Mouse (Mus musculus) frontal cortex, adult 2 months (tissue): ENCODE measurements at regions not wholly inside any gene's neighbourhood (a gene's known extent, or its start where the extent isn't known, plus 50 kb on each side); places are given as distances from the start of the nearest gene placed in this dataset.
A peak's percentile ranks its signal among the peaks of the same experiment; 100 is the strongest.

Source experiments
- DNase-seq, 2 experiments: peaks; one replicate each; pipeline ENCODE4 v3.0.0; 2022; ENCODE audit warnings: low spot score in 1 of 2; ENCODE audit errors: extremely low spot score in 1 of 2

DNA sequence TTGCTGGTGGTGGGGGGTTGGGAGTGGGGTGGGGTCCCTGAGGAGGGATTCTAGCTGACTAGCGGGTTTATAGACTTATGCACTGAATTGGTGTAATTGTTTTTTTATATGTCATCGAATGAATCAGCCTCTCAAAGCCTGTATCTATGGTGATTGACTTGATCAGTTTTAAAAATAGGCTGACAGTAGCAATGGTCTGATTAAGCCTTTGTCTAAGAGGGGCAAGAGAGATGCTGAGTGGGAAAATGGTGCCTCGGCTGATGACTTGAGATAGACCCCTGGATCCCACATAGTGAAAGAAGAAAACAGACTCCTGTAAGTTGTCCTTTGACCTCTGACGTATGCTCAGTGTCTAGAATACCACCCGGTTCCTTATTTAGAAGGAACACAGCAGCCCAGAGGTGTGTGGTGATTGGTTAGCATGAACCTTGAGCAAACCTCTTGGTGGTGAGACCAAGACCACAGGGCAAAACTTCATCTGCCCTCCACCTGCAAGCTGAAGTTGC is 312.7 kb upstream of the Klf3 start:
- no peak for DNase-seq

DNA sequence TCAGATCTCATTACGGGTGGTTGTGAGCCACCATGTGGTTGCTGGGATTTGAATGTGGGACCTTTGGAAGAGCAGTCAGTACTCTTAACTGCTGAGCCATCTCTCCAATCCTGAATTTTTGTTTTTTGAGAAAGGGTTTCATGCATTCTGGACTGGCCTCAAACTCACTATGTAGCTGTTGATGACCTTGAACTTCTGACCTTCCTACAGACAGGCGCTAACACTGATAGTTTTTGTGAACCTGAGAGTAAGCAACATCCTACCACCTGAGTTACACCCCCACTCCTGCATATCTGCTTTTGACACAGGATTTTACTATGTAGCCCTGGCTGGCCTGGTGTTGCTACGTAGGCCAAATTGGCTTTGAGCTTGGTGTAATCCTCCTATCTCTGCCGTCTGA is 308.8 kb upstream of the Klf3 start:
- DNase-seq, result no peak

DNA sequence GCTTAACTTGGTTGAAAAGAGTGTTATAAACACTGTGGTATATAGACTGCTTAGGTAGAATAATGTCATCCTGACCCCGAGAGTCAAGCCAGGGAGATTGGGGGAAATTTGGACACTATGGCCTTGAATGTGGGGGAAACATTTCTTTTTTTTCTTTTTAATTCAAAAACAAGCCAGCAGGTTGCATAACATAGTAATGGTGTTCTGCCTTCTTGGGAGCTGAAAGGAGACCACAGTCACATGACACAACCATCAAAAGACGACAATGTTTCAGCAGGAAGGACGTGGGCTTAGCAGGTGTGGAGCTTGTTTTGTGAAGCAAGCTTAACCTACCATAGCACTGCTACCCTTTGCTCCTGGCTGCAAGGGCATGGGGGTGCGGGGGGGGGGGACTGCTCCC is 306.3 kb upstream of the Klf3 start:
- no peak for DNase-seq

DNA sequence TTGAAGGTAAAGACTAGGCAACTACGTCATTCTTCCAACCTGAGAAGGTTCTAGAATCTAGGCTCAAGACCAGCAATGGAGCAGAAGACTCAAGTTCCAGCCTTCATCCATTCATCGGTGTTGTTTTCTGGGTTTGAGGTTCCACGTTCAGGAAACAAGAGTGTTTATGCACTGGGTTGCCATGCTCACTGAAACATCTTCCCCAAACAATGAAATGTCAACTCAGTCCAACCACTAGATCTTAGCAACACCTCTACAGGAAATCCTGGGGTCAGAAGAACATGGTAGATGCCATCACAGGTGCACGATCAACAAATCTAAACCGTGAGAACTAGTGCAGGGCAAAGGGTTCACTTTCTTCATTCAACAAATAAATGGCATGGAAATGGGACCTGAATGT is 304.8 kb upstream of the Klf3 start:
- DNase-seq, result no peak

DNA sequence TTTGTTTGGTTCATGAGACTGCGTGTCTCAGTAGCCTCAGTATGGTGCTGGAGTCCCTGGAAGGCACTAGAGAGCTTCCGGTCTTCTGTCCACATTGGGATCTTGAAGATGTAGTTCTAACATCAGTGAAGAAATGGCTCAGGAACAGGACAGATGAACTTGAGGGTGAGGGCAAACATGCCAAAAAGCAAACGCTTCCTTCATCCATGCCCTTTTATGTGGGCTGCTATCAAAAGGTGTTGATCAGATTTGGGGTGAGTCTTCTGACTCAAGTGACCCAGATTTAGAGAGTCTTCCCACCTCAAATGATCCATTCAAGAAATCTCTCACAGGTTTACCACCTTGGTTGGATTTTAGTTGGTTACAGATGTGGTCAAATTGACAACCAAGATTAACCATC is 304.1 kb upstream of the Klf3 start:
- no peak for DNase-seq

DNA sequence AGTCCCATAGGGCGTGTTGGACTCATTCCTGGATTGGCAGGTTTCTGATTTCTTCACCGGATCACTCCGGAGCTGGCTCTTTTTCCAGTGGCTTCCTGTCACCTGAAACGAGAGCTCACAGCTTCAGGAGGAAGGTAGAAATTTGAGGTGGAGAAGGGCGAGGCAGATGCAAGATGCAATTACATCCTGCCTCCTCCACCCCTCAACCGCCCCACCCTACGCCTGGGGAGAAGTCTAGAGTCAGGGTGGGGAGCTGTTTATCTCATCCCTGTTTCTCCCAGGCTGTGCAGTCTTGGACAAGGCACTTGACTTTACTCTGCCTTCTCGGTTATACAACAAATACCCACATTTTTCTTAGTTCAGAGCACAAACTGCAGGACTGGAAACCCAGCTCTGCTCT is 302.8 kb upstream of the Klf3 start:
- no peak for DNase-seq

DNA sequence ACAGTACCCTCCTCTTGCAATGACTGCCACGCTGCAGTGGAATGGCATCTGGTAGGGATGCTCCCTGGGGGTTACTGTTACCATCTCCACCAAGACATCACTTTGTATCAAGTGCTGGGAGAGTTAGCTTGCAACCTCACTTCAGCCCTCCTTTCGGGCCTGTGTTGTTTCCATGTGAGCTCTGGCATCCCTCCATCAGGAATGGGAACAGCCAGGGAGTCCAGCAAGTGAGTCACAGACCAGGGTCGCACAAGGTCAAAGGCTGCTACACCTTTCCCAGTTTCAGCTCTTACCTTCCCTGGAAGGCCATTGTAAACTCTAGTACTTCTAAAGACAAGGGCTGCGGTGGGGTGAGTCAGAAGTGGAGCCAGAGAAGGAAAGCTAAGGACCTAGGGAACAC is 302.3 kb upstream of the Klf3 start:
- DNase-seq, result no peak

DNA sequence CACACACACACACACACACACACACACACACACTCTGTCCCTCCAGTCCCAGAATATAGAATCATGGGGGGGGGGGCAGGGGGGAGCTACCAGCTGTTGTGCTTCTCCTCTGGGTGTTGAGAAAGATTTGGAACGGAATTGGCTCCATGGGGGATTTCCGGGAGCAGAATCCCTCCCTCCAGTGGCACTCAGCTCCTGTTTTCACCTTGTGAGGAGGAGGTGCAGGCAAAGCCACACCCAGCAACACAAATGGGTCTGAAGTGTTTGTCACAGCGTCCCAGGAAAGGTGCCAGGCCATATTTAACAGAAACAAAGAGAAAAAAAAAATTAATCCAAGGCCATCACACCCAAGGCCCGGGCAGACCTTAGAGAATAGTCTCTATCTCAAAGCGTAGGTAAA is 301.4 kb upstream of the Klf3 start:
- DNase-seq, result no peak

DNA sequence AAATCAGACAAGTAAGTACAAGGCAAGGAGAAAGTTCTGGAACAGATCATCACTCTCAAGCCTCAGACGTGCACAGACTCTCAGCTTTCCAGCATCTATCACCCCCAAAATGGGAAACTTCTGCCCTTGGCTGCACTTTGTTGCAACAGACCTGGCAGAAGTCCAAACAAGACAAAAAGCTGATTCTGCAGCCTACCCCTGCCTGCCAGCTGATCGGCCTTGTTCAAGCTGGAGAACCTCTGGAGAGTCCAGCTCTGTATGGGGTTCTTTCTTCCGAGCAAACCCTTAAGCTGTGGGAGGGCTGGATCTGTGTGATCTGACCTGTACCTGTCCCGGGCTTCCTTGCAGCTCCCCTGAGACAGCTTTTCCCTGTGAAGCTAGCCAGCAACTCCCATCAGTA is 299.7 kb upstream of the Klf3 start:
- DNase-seq, result peak in 1 of 2 experiments; percentile 49

DNA sequence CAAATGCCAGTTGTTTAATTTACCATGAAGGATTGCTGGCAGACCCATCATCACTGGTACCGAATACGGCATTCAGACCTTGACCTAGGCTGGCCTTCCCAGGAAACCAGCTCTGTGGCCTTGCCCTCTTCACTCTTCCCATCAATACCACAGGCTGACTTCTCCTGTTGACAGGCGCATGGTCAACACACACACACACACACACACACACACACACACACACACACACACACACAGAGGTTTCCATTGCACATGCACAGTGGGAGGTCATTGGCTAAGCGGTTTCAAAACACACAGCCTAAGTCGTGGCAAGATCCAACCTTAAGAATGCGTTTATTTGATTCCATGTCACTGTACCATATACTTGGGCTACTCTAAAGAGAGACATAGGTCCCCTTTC is 298.7 kb upstream of the Klf3 start:
- no peak for DNase-seq

DNA sequence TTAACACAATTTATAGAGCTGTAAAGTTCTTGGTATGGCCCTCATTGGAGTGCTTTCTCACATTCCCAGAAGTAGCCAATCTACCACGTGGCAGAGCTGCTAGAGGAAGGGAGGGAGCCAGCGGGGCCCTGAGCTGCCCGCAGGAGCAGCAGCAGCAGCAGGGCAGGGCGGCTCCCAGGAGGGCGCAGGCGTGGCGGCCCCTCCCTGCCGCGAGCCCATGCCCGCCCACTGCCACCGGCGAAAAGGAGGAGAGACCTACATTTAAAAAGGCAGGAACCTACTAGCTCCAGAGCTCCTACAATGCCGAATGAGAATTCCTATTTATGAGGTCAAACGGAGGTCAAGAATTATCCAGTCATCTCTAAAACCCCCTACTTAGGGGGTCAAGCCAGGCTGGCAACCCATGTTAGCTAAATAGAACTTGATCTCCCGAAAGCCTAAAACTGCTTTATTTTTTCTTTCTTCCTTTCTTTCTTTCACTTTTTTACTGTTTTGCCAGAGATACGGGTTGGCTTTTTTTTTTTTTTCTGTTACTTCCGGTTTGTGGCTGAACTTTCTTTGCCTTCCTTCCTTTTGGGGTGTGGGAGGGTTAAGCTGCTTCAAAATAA is 297.9 kb upstream of the Klf3 start:
- DNase-seq, result peak in 1 of 2 experiments; percentile 42

DNA sequence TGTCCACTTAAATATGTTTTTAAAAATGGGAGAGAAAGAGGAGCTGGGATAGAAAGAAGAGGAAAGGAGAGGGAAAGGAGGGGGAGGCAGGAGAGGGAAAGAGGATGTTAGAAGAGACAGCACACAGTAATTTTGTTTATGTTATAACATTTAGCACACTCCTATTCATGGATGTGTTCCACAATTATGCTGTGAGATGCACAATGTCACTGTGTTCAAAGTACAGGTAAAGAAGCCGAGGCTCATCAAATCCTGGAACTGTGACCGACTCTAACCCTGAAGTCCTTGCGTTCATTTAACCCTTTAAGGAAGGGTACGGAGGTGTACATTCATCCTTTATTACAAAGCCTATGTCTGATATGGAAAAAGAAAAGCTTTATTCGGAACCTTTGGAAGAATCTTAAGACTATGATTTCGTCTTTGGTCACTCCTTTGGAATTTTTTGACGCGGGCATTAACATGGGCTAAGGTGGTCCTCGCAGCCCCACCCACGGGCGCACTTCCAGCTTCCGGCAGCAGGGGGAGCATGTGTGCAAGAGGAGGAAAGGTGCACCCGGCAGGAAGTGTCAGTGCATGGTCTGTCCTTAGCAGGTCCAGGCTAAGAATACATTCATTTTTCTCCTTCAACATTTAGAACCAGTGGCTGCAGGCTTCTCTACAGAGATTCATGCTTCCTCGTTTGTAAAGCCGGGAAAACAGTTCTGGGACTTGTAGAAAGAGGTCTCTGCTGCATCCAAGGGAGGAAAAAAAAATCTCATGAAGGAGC is 297.2 kb upstream of the Klf3 start:
- peak; percentile 28 to 84 for DNase-seq

DNA sequence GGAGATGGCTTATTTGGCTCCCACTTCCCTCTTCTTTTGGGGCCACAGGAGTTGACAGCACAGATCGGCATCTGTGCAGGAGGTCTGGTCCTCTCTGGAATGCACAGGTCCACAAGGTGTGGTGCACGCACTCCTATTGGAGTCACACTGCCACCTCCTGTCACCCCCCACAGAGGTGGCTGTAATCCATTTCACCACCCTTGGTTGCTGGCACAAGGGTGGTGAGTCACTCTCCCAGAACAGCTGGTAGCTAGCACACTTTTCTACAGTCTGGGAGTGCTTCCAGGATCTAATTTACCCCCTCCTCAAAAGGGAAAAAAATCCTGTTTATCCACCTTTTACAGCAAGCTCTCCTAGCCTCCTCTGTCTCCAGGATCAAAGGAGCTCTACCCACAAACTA is 294.6 kb upstream of the Klf3 start:
- DNase-seq, result peak in 1 of 2 experiments; percentile 72

DNA sequence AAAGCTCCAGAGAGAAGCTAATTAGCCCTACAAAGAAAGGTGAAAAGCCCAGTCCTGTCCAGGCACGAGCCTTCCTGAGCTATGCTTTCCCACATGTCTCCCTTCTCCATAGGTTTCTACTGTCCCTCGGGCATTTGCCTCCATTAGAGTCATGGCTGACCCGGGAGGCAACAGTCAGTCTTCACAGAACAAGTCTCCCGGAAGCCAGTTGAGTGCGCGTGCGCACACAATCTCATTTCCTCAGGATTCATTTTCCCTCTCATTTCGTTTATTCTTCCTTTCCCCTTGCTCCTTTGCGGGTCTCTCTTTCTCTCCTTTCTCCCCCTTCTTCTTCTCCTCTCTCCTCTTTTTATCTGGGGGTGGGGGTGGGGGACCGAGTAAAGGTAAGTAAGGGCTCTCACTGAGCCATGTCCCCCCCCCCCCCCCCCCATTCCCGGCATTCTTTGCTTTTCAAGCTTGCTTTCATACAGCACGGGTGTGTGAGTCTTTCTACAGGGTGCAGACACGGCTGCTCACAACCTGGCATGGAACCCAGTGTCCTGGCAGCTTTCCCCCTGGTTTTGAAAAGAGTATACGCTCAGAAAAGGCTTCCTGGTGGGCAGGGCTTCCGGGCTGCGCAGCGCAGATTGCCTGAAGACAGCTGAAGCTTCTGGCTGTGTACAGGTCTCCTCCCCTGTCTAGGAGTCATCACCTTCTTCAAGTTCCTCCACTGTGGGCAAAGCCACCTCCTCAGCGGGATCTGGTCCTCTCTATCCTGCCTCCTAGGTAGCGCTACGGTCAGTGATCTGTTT is 289.8 kb upstream of the Klf3 start:
- peak in 1 of 2 experiments; percentile 82 for DNase-seq

DNA sequence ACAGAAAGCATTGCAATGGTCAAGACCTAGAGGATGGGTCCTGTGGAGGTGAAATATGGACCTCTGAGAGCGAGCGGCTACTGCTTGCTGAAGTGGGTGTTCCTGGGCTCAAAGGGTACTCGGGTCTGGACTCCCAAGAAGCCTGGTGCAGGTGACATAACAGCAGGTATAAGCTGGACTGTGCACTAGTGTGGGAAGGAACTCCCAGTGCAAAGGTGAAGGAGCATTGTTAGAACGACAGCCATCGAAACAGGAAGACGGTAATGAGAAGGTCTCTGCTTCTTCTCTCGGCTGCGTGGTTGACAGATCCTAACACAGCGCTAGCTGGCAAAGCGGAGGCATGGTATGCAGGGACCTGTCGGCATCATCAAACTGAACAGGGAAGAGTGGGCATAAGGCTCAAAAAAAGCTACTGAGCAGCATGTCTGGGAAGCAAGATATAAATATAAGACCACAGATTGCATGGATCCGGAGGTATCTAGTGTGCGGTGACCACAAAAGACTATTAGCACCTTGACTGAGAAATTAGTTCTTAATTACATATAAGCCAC is 287.0 kb upstream of the Klf3 start:
- DNase-seq, result peak in 1 of 2 experiments; percentile 43

DNA sequence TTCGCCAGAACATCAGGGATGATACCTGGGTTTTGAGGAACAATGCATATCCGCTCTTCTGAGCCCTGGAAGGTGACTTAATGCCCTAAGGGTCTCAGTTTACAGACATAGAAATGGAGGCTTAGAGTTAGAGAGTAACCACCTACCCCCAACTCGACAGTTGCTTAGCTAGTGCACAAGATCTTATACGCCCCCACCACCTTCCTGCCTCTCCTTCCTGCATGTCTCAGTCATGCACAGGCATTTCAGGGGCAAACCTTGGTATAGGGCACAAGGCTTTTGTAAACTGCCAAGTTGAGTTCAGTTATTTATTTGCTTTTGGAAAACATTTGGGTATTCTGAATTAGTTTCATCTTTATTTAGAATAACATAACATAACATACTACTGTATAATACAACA is 285.9 kb upstream of the Klf3 start:
- DNase-seq, result no peak

DNA sequence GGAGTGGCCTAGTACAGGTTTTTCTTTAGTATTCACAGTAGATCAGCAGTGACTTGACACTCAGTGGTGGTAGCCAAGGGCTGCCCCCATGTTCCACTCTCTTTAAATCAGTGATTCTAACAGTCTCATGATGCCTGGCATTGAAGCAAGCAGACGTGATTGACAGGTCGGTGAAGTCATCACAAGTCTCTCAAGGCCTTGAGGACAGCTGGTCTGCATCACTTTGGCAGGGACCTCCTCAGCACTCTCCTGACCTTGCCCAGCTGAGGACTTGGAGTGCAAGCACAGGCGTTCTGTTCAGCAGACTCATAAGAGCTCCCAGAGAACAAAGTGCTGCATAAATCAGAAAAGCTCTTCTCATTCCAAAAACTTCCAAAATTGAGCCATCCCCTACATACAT is 285.4 kb upstream of the Klf3 start:
- no peak for DNase-seq

DNA sequence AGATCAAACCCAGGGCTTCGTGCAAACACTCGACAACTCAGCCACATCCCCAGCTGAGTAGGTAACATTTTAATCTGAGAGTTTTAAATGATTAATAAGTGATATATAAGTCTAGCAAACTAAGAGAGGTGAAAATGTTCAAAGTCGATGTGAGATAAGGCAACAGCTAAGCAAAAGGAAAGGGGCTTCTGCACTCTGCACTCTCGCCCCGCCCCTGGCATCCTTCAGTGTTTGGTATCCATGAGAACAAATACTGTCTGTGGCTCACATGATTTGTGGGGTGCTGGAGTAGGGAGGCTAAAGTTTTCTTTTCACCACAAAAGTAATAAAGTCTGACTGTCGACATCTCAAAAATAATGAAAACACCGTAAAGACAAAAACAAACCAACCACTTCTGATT is 284.2 kb upstream of the Klf3 start:
- no peak for DNase-seq

DNA sequence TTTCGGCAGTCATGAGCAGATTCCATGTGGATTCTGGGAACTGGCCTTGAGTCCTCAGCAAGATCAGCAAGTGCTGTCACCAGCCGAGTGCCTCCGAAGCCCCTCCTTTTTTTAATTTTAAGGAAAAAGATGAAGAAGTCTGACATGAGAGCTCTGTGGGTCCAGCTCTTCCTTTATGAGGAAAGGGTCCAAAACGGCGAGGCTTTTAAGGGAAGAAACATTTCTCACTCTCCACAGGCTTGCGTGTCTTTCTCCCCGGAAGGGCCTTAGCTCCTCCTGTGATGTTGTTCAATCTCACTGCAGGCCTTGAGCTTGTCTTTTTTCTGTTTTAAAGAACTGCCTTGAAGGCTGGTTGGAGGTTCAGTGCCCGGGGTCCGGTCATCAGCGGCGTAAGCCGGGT is 283.5 kb upstream of the Klf3 start:
- no peak for DNase-seq

DNA sequence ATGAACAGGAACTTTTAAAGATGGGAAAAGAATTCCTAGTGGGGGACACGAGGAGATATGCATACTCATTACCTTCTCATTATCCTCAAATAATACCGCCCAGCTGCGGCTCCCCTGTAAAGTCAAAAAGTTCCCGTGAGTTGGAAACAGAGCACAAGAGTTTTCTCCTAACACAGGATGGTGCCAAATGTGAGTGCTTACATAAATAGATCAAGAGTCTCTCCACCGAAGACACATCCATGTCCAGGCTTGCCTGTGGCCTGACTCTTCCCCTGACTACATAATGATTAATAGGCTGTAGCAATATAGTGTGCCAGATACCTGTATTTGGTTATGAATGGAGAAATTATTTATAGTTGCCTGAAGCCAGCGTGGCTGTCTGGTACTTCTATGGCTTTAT is 281.8 kb upstream of the Klf3 start:
- DNase-seq, result no peak

DNA sequence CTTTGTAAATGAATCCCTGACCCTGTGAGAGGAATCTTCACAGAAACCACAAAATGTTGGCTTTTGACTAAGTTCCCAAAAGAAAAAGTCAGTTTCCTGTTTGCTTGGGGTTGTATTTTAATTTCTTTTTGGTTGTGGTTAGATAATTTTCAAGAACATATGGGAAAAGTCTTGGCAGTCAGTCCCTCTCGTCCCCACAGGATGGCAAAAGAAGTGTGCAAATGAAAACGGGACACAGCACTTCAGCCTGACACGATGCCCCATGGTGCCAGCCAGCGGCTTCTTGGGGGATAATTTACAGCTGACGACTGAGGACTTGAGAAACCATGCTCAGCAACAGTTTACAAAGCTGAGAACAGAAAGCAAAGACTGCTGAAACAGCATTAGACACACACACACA is 281.2 kb upstream of the Klf3 start:
- no peak for DNase-seq
